Mouse (Mus musculus) testis, adult 2 months (tissue): ENCODE measurements at regions not wholly inside any gene's neighbourhood (a gene's known extent, or its start where the extent isn't known, plus 50 kb on each side); places are given as distances from the start of the nearest gene placed in this dataset.

Experiments used
- CTCF ChIP-seq: fragments of 200-500 bp; IDR thresholded peaks from 2 replicates; pipeline ENCODE4 v1.5.1; 2012; ENCODE audit warnings: low read depth, mild to moderate bottlenecking, inconsistent platforms, low read length, moderate library complexity; ENCODE audit not compliant: control insufficient read depth, insufficient read depth, insufficient replicate concordance
- POLR2A ChIP-seq: fragments of 200-500 bp; IDR thresholded peaks from 2 replicates; pipeline ENCODE4 v1.6.1; 2012; ENCODE audit warnings: low read depth, mild to moderate bottlenecking, inconsistent platforms, low read length, moderate library complexity; ENCODE audit not compliant: control insufficient read depth

DNA sequence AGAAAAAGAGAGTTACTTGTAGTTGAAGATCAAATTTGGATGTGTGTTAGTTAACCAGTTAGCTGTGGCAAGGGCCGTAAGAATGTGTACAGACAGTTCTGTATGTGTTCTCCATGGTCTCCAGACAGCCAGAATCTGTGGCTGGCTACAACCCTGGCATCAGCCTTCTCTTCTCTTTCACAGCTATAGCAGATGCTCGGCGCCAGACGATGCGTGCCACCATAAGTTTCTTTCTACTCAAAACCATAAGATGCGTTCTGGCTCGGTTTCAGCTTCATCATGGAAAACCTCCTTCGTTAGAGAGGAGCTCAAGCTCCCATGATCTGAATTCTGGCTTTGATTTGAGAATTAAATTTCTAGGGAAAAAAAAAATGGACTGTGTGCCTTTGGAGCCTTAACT is 275.6 kb downstream of the Tbx15 start:
- TF ChIP-seq CTCF (no peak), POLR2A (no peak)
